Mouse (Mus musculus): Measurements from ENCODE around the gene 6030468B19Rik.

6030468B19Rik gene

GRCm38 (mm10) chr11:117816389-117816996 is 19.0 kb downstream of the 6030468B19Rik start:
- peaks cover 90% of the 10 kb centered on the region for H3K4me1 ChIP-seq (replicated peaks; ENCODE audit: low read depth, low read length)
- no peaks in the 10 kb centered on the region for H3K27me3 ChIP-seq (ENCODE audit: insufficient read depth, low read length)
- no peak overlapping the region; the same call in 1 of the 2 replicates for H3K4me3 ChIP-seq (replicated peaks; ENCODE audit: low read length)
- TF ChIP-seq POU5F1 (IDR thresholded peaks at IDR 0.05; ENCODE audit: borderline replicate concordance, low read length), result no peak
- no peak for TF ChIP-seq NANOG (IDR thresholded peaks at IDR 0.05; ENCODE audit: borderline replicate concordance, low read length)
- no peak for TF ChIP-seq CTCF (conservative IDR thresholded peaks at IDR 0.05; ENCODE audit: low read length)
- no peaks in the 10 kb centered on the region for H3K9me3 ChIP-seq (ENCODE audit: low read length)
- peaks cover 97% of the 10 kb centered on the region for H3K36me3 ChIP-seq (ENCODE audit: insufficient read depth, low read length)

GRCm38 (mm10) chr11:117819095-117819494 is 21.6 kb downstream of the 6030468B19Rik start:
- Histone ChIP-seq H3K27me3 (ENCODE audit: insufficient read depth, low read length) (no peaks in the 10 kb centered on the region), H3K9me3 (ENCODE audit: low read length) (no peaks in the 10 kb centered on the region), H3K4me1 (replicated peaks; ENCODE audit: low read depth, low read length) (peaks cover 91% of the 10 kb centered on the region), H3K36me3 (ENCODE audit: insufficient read depth, low read length) (peaks cover 98% of the 10 kb centered on the region), H3K4me3 (replicated peaks; ENCODE audit: low read length) (no peak overlapping the region)
- TF ChIP-seq CTCF (conservative IDR thresholded peaks at IDR 0.05; ENCODE audit: low read length), result no peak
- no peak for TF ChIP-seq NANOG (IDR thresholded peaks at IDR 0.05; ENCODE audit: borderline replicate concordance, low read length)
- no peak for TF ChIP-seq POU5F1 (IDR thresholded peaks at IDR 0.05; ENCODE audit: borderline replicate concordance, low read length)

GRCm38 (mm10) chr11:117820173-117820572 is 22.7 kb downstream of the 6030468B19Rik start:
- Histone ChIP-seq H3K4me1 (replicated peaks; ENCODE audit: low read depth, low read length) (peaks cover 89% of the 10 kb centered on the region), H3K36me3 (ENCODE audit: insufficient read depth, low read length) (peaks cover 91% of the 10 kb centered on the region), H3K9me3 (ENCODE audit: low read length) (no peaks in the 10 kb centered on the region), H3K27me3 (ENCODE audit: insufficient read depth, low read length) (no peaks in the 10 kb centered on the region), H3K4me3 (replicated peaks; ENCODE audit: low read length) (no peak overlapping the region)
- TF ChIP-seq NANOG (IDR thresholded peaks at IDR 0.05; ENCODE audit: borderline replicate concordance, low read length), result no peak
- no peak for TF ChIP-seq POU5F1 (IDR thresholded peaks at IDR 0.05; ENCODE audit: borderline replicate concordance, low read length)
- TF ChIP-seq CTCF (conservative IDR thresholded peaks at IDR 0.05; ENCODE audit: low read length), result no peak

GRCm38 (mm10) chr11:117821868-117822267 is 24.4 kb downstream of the 6030468B19Rik start:
- Histone ChIP-seq H3K4me1 (replicated peaks; ENCODE audit: low read depth, low read length) (peaks cover 89% of the 10 kb centered on the region), H3K9me3 (ENCODE audit: low read length) (no peaks in the 10 kb centered on the region), H3K27me3 (ENCODE audit: insufficient read depth, low read length) (no peaks in the 10 kb centered on the region), H3K36me3 (ENCODE audit: insufficient read depth, low read length) (peaks cover 76% of the 10 kb centered on the region), H3K4me3 (replicated peaks; ENCODE audit: low read length) (no peak overlapping the region)
- no peak for TF ChIP-seq CTCF (conservative IDR thresholded peaks at IDR 0.05; ENCODE audit: low read length)
- no peak for TF ChIP-seq NANOG (IDR thresholded peaks at IDR 0.05; ENCODE audit: borderline replicate concordance, low read length)
- no peak for TF ChIP-seq POU5F1 (IDR thresholded peaks at IDR 0.05; ENCODE audit: borderline replicate concordance, low read length)

GRCm38 (mm10) chr11:117822728-117823241 is 25.3 kb downstream of the 6030468B19Rik start:
- TF ChIP-seq CTCF (conservative IDR thresholded peaks at IDR 0.05; ENCODE audit: low read length), result no peak
- TF ChIP-seq POU5F1 (IDR thresholded peaks at IDR 0.05; ENCODE audit: borderline replicate concordance, low read length), result no peak
- TF ChIP-seq NANOG (IDR thresholded peaks at IDR 0.05; ENCODE audit: borderline replicate concordance, low read length), result no peak
- Histone ChIP-seq H3K4me1 (replicated peaks; ENCODE audit: low read depth, low read length) (peaks cover 89% of the 10 kb centered on the region), H3K27me3 (ENCODE audit: insufficient read depth, low read length) (no peaks in the 10 kb centered on the region), H3K36me3 (ENCODE audit: insufficient read depth, low read length) (peaks cover 67% of the 10 kb centered on the region), H3K4me3 (replicated peaks; ENCODE audit: low read length) (peak overlapping the region; percentile 46), H3K9me3 (ENCODE audit: low read length) (no peaks in the 10 kb centered on the region)

GRCm38 (mm10) chr11:117823411-117823810 is 26.0 kb downstream of the 6030468B19Rik start:
- TF ChIP-seq POU5F1 (IDR thresholded peaks at IDR 0.05; ENCODE audit: borderline replicate concordance, low read length) (no peak), CTCF (conservative IDR thresholded peaks at IDR 0.05; ENCODE audit: low read length) (no peak), NANOG (IDR thresholded peaks at IDR 0.05; ENCODE audit: borderline replicate concordance, low read length) (no peak)
- Histone ChIP-seq H3K4me3 (replicated peaks; ENCODE audit: low read length) (peak overlapping the region; percentile 91), H3K4me1 (replicated peaks; ENCODE audit: low read depth, low read length) (peaks cover 90% of the 10 kb centered on the region), H3K9me3 (ENCODE audit: low read length) (no peaks in the 10 kb centered on the region), H3K27me3 (ENCODE audit: insufficient read depth, low read length) (no peaks in the 10 kb centered on the region), H3K36me3 (ENCODE audit: insufficient read depth, low read length) (peaks cover 61% of the 10 kb centered on the region)

GRCm38 (mm10) chr11:117824060-117824969 is 26.9 kb downstream of the 6030468B19Rik start:
- H3K9me3 ChIP-seq (ENCODE audit: low read length), result no peaks in the 10 kb centered on the region
- peak overlapping the region; percentile 91 for H3K4me3 ChIP-seq (replicated peaks; ENCODE audit: low read length)
- peaks cover 90% of the 10 kb centered on the region for H3K4me1 ChIP-seq (replicated peaks; ENCODE audit: low read depth, low read length)
- peaks cover 52% of the 10 kb centered on the region for H3K36me3 ChIP-seq (ENCODE audit: insufficient read depth, low read length)
- TF ChIP-seq CTCF (conservative IDR thresholded peaks at IDR 0.05; ENCODE audit: low read length), result peak; percentile 80
- TF ChIP-seq NANOG (IDR thresholded peaks at IDR 0.05; ENCODE audit: borderline replicate concordance, low read length), result no peak
- no peaks in the 10 kb centered on the region for H3K27me3 ChIP-seq (ENCODE audit: insufficient read depth, low read length)

GRCm38 (mm10) chr11:117825333-117826101 is 28.1 kb downstream of the 6030468B19Rik start, which contains the start of the genes Afmid and Tk1:
Gene Afmid (plus strand): TSS chr11:117825924.
Gene Tk1 (minus strand): TSS chr11:117826092.
- TF ChIP-seq CTCF (conservative IDR thresholded peaks at IDR 0.05; ENCODE audit: low read length) (no peak), NANOG (IDR thresholded peaks at IDR 0.05; ENCODE audit: borderline replicate concordance, low read length) (no peak), POU5F1 (IDR thresholded peaks at IDR 0.05; ENCODE audit: borderline replicate concordance, low read length) (no peak)
- Histone ChIP-seq H3K9me3 (ENCODE audit: low read length) (no peaks in the 10 kb centered on the region), H3K4me1 (replicated peaks; ENCODE audit: low read depth, low read length) (peaks cover 90% of the 10 kb centered on the region), H3K4me3 (replicated peaks; ENCODE audit: low read length) (peak within 1 kb of the TSS; percentile 91), H3K36me3 (ENCODE audit: insufficient read depth, low read length) (peaks cover 40% of the 10 kb centered on the region), H3K27me3 (ENCODE audit: insufficient read depth, low read length) (no peaks in the 10 kb centered on the region)
